Mouse (Mus musculus) fat pad, adult 2 months (tissue): Measurements from ENCODE around the gene Wbp4.

ENCODE experiments used
- DNase-seq: peaks from one replicate; pipeline ENCODE4 v3.0.0-alpha.2; 2011; ENCODE audit warnings: low read depth, low spot score; ENCODE audit errors: extremely low read depth

Wbp4 gene

DNA sequence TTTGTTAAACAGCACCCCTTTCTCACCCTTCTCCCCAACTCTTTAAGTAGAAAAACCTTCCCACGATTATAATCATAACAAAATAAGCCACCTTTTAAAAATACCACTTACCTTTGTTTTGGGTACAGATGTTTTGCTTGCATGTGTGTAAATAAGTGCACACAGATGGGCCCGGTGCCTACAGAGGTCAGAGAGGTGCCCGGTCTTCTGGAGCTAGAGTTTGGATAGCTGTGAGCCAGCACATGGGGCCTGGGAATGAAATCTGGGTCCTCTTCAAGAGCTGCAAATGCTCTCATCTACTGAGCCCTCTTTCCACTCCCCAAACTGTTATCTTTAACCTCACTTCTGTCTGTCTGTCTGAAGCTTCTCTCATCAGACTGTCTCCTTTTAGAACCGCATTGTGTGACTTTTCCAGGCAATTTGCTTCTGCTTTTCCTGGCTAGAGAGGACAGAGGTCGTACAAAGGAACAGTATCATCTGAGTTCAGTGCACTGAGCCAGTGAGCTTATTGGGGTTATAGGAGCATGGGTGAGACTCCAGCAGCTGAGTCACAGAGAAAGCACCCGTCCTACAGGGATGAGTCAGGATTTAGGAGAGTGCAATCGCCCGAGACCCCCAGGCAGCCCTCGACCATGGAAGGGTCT is 27.5 kb upstream of the Wbp4 start:
- no peak for DNase-seq

DNA sequence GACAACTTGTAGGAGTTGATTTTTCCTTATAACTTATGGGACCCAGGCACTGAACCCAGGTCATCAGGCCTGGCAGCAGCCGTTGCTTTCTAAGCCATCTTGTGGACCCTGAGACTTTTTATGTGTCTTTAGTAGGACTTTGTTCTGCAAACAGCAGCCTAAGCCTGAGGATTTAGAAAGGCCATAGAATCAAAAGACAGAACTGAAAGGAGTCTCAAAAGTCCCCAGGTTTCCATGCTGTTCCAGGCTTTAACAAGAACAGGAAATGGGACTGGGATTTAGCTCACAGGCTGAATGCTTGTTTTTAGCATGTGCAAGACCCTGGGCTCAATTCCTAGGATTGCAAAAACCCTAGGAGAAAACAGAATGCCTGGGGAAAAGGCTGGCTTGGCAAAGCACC is 26.5 kb upstream of the Wbp4 start:
- no peak for DNase-seq

DNA sequence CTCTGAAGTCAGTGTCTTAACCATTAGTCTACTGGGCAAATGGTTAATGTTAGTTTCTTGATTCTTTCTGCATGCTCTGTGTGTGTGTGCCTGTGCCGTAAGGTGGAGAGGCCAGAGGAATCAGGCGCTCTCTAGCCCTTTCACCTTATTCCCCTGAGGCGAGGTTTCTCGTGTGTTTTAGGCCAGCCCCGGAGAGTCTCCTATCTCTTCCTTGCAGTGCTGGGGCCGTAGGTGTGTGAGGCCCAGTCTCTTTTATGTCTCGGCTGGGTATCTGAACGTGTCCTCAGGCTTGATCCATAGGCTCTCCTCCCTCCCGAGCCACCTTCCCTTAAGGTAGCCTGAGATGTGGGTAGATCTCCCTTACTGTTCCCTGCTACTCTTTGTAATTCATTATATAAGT is 24.9 kb upstream of the Wbp4 start:
- DNase-seq = no peak

DNA sequence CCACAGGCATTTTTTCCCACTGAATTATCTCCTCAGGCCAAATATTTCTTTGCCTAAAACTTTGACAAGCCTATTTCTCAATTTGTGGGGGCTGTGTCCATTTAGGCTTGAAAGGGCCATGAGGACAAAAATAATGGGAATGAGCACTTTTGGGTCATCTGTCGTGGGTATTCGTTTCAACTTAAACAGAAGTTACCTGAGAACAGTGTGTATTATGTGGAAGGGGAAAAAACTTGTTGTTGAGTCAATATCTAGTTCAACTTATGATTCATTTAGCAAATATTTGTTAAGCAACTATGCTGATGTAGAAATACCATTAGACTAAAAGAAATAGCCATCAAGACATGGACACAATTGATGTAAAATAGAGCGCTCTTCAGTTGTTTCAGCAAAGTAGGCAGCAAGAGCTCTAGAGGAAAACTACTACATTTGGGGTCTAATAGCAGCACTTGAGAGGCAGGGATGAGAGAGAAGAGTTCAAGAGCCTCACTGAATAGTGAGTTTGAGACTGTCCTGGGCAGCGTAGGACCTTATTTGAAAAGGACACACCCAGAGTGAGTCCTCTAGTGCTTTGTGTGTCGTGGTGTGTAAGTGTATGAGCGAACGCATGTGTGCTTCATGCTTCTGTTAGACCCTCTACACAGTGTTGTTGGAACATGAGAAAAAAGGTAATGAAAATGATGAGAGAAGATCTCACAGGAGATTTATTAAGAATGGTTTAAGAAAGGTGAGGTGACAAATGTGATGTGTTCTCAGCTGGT is 23.1 kb upstream of the Wbp4 start:
- DNase-seq = no peak

DNA sequence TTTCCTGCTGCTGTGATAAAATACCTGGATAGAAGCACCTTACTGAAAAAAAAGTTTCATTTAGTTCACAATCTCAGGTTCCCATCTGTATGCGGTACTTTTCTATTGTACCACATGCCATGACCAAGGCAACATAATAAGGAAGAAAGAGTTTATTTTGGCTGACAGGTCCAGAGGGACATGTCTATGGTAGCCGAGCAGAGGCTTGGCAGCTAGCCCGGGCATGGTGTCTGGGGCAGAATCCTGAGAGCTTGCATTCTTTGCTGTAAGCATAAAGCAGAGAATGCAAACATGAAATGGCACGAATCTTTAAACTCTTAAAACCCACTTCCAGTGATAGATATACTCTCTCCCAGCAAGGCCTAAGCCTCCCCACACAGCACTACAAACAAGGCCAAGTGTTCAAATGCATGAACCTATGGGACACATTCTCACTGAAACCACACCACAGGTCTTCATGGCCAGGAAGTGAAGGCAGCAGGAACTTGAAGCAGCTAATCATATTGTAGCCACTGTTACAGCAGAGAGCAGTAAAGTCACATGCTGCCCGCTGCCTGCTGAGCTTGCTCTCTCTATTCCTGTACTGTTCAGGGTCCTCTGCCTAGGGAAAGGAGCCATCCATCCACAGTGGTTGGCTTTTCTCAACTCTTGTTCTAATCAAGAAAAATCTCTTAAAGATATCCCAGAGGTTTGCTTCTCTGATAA is 22.2 kb upstream of the Wbp4 start:
- no peak for DNase-seq

DNA sequence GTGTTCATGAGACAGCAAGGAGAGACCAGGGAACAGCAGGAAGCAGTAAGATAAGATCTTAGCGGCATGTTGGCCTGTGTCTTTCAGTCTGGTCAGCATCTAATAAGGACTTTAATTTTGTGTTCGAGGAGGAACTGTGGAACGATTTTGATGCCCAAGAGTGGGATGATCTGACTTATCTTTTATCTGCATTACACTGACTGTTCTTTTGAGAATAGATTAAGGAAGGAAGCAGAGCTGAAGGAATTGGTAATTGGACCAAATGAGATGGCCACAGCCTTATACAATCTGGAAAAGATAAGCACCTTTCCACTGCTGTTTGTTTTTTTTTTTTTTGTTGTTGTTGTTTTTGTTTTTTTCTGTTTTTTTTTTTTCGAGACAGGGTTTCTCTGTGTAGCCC is 19.4 kb upstream of the Wbp4 start:
- DNase-seq = no peak

DNA sequence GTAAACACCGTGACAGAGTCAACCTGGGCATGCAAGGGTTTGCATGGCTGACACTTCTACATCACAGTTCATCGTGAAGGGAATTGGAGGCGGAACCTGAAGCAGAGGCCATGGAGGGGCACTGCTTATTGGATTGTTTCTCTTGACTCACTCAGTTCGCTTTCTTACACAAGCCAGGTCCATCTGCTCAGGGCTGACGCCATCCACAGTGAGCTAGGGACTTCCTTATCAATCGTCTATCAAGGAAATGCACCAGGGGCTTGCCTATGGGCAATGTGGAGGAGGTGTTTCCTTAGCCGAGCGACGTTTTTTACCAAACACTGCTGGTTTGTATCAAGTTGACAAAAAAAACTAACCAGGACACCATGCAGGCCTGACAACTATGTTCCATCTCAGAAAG is 18.0 kb upstream of the Wbp4 start:
- no peak for DNase-seq

DNA sequence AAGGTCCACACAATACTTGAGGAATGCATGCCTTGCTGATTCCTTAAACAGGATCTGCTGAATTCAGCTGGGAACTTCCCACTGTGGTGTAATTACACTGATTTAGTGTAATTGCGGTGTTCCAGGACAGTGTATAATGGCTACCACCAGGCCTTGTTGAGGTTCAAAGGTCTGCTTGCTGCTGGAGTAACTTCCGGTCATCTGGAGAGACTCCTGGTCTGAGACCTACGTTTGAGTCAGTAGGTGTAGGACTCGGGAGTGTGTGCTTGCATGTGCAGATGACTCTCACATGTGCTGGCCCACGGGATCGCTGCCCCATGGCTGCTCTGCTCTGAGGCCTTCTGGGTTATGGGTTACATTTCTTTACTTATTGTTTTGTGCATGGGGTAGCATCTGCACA is 13.0 kb upstream of the Wbp4 start:
- DNase-seq = no peak

DNA sequence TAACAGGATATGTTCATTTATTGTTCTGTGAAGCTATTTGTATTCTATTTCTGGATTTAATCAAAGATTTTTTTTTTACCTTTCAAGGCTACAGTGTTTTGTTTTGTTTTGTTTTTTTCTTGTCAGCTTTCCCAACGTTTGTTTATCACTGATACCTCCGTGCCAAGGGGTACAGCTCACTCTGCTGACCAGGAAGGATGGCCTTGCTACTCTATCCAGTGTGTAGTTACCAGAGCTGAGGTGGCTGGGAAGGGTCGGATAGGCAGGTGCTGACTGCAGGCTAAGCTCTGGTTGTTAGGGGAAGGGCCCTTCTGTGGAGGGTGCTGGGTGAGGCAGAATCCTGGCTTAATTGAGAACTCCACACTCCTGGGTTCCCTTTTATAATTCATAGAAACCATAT is 8.9 kb upstream of the Wbp4 start:
- no peak for DNase-seq

DNA sequence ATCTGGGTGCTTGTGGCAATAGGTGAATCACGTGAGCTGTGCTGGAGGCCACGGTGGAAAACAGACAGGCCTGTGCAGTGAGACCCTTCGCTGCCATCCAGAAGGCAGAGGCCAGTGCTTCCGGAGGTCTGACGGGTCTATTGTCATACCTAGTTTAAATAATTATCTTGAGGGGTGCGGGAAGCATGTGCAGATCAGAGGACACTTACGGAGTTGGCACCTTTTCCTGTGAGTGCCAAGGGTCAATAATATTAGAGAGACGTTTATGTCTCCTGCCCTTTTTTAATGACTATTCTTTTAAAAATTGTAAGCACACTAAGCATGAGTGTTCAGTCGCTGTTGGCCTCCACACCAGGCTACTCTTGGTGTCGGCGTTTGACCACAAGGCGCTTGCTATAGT is 7.8 kb upstream of the Wbp4 start:
- DNase-seq = no peak

DNA sequence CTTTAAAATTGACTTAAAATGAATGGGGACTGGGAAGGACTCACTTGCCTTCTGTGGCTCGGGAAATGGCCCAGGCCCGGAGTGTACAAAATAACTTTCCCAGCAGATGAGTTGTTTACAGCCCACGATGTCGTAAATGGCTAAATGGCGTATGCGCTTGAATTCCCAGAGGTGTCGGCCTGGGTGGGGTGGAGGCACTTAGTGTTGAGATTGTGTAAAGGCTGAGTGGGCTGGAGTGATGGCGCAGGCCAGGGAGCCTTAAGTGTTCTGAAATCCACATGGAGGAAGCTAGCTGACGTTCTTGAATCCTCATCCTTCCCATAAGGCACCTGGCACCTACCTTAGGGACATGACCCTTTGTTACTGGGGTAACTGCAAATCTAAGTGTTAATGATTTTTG is 7.2 kb upstream of the Wbp4 start:
- no peak for DNase-seq

DNA sequence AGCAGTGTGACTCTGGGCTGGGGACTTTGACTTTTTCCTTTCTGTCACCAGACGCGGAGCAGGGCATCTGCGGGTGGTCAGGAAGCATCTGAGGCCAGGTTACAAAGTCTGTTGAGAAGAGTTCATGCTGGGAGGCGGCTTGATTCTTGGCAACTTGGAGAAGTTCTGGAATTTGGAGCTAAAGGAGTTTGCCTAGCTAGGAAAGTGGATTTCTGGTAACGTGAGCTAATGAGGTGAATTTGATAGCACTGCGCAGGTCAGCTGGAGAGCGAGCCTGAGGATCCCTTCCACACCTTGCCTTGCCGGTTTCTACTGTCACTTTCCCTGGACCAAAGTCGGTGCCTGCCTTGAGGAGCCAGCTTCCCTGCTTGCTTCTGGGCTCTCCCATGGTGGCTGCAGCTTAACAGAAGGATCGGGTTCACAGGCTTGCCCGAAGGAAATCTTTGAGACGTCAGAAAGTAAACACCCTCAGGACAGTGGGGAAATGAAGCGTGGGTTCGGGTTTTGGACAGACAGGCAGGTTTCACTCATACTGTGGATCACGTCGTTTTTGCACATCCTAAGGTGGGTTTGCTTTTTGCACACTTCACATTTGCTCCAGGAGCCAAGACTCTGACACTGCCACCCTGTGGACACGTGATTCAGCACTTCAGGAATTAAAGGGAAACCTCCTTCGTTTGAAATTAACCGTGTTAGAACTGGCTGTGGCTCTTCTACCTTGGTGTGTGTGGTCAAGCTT is 5.8 kb upstream of the Wbp4 start:
- no peak for DNase-seq

DNA sequence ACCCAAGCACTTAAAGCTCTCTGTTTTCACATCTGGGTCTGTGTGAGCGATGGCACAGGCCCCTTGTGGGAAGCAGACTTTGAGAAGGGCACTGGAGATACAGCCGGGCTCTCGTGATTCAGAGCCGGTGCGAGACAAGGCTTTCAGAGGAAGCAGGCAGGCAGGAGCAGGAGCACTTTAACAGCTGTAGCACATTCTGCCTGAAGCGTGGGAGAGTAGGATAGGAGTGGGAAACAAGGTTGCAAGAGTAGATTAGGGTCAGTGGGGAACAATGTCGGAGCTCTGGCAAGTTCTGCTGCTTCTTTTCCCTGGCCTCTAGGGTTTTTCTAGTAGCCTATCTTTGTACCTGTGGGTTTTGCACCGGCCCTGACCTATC is 5.3 kb upstream of the Wbp4 start:
- DNase-seq = no peak

DNA sequence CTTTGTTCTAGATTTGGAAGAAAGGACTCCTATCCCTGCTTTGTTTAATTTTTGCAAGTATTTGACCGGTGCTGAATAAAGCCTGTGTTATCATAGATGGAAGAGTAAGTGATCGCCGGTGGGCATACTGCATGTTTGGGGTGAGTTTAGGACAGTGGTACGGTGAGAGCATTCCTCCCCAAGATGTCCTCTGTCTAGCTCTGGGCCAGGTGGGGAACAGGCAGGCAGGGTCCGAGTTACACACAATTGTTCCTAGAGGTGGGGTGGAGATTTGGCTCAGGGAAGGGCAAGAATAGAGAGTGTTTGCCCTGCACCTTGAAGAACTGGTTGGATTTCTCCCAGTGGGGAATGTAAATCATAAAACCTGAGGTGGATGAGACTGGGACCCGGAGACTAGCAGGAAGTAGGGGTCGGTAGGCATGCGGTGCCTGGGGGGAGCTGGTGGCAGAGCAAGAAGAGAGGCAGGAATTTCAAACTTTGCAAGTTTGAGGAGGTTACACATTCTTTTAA is 2.3 kb upstream of the Wbp4 start:
- no peak for DNase-seq

DNA sequence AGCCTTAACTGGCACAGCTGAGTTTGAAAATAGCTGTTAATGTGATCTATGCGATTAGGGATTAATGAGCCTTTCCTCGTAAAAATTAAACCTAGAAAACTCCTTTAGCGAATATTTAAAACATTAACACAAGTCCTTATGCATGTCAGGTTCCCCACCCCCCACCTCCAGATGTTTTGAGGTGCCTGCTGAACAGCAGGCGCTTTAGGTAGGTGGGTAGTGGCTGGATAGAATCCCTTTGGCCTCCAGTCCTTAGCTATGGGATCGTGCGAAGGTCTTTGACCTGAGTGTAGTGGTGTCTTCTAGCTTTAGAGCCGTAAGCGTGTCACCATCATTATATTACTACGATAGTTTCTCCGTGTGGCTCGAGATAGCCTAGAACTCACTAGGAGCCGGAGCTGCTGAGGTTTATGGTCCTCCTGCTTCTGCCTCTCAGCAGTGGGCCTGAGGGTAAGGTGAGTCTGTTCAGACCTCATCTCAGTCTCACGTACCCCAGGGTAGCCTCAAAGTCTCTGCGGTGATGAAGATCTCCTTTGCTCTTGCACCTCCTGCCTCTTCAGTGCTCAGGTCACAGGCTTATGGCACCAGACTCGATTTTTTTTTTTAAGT is 1.5 kb upstream of the Wbp4 start:
- DNase-seq = no peak

DNA sequence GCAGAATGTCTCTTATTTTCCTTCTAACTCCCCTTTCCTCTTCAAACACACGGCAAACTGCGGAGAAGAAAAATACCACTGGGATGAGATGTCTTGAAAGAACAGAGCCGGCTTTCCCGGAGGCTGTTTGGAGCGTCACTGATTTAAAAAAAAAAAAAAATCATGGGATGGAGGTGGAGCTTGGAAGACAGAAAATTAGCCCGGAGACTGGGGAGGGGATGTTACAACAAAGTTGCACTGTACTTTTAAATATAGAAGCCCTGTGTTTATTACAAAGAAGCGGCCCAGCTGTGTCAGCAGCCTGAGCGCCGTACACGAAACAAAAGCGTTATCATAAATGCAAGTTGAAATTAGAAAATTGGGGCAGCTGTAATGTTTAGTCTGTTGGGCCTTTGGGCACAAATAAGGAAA is 936 bp upstream of the Wbp4 start:
- DNase-seq = no peak

DNA sequence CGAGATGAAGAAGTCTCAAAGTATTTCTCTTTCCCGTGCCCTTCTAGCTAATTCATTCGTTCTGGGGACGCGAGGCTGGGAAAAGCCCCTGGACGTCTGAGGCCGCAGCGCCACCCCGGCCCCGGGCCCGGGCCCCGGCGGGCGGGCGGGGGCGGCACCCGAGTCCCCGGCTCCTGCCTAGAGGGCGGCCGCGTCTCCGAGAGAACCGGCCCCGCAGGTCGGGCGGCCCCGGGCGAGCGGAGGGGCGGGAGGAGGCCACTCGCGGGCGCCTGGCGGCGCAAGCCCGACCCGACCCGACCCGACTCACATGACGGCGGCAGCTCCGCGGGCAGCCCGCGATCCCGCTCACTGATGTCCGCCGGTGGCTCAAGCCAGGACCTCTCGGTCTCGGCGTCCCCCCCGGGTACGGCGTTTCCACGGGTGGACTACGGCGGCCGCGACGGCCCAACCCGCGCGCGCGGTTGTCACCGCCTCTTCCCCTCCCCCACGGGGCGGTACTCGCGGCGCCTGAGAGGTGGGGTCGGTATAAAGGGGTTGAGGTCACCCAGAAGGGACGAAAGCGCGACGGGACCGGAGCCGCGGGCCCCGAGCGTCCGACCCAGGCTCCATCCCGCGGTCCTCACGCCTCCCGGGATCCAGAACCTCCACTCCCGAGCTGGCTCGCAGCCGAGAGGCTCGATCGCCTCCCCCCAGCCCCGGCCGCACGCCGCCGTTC is 539 bp downstream of the Wbp4 start, which contains the start of gene Elf1:
Elf1 (plus strand) TSS at position 571 of the 715 bp plus-strand sequence.
- DNase-seq = no peak

DNA sequence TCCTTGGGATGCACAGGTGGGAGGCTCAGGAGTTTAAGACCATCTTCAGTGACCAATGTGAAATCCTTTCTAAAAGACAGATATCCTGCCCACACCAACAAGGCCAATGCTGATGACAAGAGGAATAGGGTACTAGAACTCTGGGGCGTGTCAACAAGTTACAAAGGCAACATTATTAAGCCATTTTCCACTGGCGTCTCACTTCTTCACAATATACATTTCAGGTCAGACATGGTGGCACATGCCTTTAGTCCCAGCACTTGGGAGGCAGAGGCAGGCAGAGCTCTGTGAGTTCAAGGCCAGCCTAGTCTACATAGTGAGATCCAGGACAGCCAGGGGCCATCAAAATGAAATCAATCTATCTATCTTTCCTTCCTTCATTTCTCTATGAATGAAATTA is 7.9 kb downstream of the Wbp4 start:
- DNase-seq = no peak

DNA sequence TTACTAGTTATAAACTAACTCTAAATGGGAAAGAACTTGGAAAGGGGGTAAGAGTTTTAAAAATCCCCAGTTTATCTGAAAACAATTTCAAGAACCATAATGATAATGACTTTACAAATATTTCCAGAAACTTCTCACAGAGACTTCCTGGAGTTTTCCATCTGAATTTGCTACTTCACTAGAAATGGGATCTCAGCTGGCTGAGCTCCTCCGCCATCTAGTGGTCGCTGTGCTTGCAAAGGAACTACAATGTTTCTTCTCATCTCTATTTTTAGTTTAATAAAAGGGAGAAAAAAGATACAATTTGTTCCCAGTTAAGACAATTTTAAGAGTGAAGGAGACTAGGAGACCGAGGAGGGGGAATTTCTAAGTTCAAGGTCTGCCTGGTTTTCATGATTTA is 13.7 kb downstream of the Wbp4 start:
- DNase-seq = no peak

DNA sequence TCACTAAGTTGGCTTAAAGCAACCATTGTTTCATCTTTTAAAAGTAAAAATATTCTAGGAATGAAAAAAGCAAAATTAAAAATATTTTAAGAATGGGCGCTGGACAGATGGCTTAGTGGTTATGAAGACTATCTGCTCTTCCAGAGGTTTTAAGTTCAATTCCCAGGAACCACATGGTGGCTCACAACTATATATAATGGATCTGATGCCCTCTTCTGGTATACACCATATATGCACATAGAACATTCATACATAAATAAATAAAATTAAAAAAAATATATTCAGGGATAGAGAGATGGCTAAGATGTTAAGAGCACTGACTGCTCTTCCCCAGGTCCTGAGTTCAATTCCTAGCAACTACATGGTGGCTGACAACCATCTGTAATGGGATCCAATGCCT is 15.7 kb downstream of the Wbp4 start:
- DNase-seq = no peak
